Mouse (Mus musculus) kidney, postnatal 14 days (tissue): ENCODE results near the gene Mns1.
A peak's percentile ranks its signal among the peaks of the same experiment; 100 is the strongest.

Experiments
- DNase-seq: peaks from one replicate; pipeline ENCODE4 v3.0.0; 2022; ENCODE audit warnings: mixed read lengths

The Mns1 gene

DNA sequence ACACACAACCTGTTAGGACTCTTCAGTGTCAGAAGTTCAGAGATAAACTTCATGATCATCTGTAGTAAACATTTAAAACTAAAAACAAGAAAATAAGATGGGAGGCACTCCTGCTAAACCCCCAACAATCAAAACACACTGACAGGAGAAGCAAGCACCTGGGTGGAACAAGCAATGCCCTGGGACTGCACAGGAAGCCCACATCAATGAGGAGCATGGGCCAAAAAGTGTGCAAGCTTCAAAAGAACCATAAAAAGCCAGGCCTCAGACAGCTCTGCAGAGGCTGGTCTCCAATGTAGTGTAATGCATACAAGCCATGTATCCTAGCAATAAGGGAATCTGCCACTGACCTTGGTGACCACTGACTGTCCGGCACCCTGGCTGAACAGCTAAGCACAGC is 41.5 kb downstream of the Mns1 start:
- no peak for DNase-seq

DNA sequence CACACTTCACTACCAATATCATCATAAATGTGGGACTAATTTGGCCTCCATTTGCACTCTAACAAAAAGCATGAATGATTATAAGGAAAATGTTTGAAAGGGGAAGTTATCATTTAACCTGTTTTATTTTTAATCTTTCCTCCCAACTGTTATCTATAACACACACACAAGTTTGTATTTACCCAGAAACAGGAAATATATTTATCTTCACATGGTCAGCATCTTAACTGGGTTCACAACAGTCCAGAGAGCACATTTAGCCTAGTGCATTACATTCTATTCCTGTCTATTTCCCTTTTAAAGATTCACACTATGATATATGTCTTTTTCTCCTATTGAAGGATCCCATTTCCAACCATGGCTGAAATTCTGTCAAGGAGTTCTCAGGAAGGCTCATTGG is 50.7 kb downstream of the Mns1 start:
- DNase-seq: no peak

DNA sequence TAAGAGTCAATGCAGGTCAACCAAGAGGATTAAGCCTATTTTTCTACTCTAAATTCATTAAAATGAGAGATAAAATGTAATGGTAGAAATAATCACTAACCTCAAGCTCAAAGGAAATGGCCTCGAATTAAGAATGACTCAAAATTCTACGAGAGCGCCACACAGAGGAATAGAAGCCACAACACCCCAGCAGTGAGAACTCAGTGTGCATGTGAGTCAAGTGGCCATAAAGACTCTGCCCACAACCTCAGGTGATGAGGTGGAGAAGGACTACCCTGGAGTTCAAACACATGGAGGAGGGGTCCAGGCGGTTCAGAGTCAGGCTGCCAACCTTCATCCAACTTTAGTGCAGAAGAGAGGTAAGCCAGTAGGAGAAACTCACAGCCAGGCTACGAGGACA is 51.3 kb downstream of the Mns1 start:
- DNase-seq: no peak

DNA sequence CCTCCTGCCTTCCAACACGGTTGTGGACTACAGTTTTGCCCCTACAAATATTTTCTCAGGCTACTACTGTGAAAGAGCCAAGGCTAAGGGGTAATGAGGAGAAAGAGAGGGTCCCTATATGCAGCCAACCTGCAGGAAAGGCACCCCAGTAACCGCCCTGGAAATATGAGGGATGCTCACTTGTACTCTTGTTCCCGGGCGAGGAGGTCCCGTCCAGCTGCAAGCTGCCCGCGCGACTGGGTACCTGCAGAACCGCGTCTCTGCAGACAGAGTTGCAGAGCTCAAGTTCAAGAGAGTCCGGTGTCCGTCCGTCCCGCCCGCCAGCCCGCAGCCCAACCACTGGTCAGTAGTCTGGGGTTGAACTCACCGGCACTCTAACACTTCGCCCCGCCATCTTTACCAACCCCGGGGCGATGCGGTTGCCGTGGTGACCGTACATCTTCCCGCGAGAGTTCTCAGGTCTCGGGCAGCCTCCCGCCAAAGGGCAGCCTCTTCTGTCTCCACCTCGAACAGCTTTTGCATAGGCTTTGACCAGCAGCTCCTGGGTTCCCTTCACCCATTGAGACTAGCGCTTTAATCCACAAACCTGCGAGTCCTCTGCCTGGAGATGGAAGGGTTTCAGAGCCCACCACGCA is 53.9 kb downstream of the Mns1 start:
- peak; percentile 94 for DNase-seq

DNA sequence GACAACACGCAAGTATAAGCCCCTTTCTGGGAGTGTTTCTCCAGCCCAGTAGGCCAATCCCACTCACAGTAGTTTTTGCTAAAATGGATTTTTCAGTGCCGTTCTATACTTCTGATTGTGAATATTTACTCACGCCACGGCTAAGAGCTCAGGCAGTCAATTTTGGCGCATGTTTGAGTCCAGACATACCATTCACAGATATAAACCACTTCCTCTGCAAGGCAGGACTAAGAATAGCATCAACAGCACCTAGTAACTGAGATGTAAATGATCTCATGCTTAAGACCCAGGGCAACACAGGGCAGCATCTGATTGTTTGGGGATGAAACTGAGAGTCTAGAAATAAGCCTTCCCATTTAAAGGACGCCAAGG is 54.4 kb downstream of the Mns1 start, which contains the start of gene Tex9:
Tex9 (minus strand) TSS at position 19 of the 372 bp plus-strand sequence.
- DNase-seq: no peak

DNA sequence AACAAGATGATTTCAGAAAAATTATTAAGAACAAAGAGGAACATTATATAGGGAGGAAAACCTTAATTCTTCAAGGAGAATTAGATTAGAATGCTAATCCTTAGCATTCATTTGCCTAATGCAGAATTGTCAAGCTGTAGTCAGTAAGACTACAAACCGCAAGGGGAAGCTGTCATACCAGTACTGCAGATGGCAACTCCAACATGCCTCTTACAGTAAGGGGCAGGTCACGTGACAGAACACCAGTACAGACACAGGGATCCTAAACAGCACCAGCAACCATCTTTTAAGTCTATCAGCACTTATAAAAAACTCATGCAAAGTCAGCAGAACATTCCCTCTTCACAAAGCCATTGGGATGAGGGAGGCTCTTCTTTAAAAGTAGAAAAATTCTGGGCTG is 55.7 kb downstream of the Mns1 start:
- DNase-seq: no peak

DNA sequence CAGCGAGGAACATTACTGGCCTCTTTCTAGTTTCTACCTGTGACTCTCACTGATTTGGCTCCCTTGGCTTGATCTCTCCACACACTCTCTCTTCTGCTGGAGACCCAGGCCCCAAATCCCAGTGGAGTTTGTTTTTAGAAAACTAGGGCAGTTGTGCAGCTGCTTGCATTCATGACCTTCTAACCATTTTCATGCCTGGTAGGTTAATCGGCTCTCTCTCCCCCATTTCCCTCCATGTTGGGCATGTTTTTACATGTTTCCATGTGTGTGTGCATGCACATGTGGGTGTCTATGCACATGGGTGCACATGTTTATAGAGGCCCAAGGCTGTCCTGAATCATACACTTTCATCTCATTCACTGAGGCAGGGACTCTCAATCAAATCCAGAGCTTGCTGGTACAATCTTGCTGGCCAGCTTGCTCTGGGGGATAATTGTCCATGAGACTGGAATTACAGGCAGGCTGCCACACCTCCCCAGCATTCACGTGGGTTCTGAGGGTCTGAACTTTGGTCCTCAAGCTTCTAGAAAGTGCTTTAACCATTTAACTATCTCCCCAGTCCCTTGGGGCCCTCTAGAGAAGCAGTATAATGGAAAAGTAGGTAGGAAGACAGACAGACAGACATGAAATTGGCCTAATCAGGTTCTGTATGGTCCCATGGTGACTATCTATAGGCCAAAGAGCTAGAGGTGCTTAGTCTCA is 56.3 kb downstream of the Mns1 start:
- DNase-seq: no peak

DNA sequence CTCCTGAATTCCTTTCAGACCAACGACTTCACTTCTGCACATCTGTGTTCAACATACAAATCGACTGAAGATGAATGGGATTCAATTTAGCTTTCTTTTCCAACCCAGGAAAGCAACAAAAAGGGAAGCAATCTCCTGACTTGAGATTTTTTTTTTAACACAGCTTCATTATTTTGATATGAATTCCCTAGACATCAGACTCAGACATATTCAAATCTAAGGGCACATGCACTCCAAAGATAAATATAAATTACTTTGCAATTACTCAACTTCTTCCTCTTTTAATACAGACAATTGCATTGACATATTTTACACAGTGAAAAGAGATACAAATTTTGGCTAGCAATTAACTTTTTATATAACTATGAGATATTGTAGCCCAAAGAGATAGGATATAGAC is 58.9 kb downstream of the Mns1 start:
- no peak for DNase-seq

DNA sequence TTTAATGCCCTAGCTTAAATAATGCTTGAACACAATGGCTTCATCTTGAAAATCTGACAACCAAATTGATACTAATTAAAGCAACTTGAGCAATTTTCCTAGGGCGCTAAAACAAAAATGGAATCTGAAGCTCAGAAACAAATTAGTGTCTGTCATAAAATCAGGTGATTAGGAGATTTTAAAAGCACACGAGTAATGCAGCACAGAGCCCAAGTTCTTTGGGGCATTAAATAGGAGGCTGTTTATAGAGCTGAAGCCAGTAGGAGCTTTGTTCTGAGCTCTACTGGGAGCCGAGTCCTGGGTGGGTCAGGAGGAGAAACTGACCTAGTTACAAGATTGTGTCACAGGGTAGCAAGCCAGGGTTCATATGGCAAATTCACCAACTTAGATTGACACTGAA is 59.4 kb downstream of the Mns1 start:
- DNase-seq: no peak
